Mouse (Mus musculus) cerebellum, postnatal 25 days (tissue): ENCODE data around the gene Clec4b2.
"Not testable (repeated sequence)": the region's sequence is repeated elsewhere in the genome, so short reads cannot be mapped to it uniquely, and the experiment has no call there.

ENCODE experiments used
- DNase-seq, 2 experiments: peaks; one replicate each; pipeline ENCODE4 v3.0.0; 2021; ENCODE audit warnings: mixed read lengths in 2 of 2

The Clec4b2 gene

DNA sequence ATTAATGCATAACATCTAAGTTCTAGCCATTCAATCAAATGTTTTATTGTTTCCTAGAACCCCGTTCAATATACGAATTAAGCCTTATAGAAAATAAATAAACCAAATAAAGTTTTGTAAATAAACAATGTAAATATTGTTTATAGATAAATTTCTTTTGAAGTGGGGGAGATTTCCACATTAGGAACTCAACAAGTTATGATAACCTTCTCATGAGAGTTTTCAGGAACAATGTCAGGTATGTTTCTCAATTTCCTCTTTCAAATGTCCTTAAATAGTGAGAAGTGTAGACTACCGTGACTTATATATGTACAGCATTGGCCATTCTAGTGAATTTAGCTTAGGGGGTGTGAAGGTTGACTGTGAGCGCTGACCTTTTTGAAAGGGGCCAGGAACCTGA, at the start of gene Clec4b2:
TSS of gene Clec4b2 (plus strand) at position 301 of the 400 bp plus-strand sequence.
- DNase-seq, result no peak

DNA sequence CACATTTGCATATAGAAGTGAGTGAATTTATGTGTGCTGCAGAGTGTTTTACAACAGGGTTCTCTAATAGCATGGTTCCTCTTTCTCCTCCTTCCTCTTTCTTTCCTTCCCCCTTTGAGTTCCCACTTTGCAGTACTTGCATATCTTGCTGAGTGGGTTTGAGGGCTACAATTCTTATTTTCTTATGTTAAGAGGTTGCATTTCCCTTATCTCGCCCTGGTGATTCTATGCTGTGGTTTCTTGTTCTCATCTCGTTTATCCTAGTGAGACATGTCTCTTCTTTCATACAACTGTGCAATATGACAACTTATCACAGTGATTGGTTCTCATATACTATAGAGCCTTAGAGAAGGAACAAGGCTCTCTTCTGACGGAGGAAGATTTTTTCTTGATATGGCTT, 49.5 kb upstream of the Clec4b2 start:
- DNase-seq, result no peak

DNA sequence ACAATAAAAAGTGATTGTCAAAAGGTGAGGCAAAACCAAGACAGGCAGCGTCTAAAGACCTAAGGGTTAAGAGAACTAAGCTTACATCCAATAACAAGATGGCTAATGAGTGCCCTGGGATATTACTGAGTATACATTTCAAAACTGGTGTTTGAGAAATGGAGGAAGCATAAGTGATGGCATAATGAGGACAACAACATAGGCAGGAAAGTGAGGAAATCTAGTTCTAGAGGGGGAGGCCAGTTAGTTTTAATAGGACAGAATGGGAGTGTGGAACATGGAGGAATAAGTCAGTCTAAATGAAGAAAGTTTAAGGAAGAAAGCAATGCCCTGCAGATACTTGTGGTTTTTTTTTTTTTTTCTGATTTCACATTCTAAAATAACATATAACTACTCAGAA, 45.5 kb upstream of the Clec4b2 start:
- DNase-seq, result no peak

DNA sequence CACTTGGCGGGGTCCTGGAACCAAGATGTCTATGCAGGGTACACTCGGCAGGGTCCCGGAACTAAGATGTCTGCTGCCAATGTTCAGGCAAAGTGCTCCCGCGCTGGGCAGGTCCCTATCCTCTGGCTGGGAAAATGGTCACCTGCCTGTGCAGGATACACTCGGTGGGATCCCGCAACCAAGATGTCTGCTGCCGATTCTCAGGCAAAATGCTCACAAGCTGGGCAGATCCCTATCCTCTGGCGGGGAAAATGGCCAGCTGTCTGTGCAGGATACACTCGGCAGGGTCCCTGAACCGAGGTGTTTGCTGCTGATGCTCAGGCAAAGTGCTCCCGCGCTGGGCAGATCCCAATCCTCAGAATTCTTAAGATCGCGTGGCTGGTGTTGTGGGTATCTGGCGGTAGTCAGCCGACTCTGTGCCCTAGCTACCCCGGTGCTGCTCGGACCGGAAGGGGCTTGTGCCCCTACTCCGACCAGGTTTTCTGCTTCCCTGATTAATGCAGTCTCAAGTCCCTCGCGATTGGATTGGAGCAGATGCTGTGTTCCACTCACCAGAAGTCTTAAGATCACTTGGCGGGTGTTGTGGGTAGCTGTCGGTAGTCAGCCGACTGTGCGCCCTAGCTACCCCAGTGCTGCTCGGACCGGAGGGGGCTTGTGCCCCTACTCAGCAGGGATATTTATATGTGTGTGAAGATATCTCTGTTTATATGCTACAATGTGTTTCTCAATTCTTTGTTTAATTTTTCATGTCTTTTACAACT, 34.7 kb upstream of the Clec4b2 start:
- DNase-seq, result not testable (repeated sequence)

DNA sequence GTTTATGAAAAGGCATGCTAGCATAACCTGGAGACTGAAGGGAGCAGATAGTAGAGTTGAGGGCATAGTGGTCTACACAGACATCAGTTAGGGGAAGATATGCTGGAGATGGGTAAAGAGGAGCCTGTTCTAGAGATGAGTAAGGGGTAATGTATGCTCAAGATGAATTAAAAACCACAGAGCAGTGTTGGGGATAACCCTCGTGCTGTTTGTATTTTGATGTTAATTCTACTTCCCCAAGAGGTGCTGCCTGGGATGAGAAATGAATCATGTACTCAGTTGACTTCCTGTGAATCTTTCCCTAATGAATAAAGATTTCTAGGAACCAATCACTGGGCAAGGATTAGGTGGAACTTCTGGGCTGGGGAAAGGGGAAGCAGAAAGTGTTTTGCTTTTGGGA, 2.6 kb upstream of the Clec4b2 start:
- no peak for DNase-seq

DNA sequence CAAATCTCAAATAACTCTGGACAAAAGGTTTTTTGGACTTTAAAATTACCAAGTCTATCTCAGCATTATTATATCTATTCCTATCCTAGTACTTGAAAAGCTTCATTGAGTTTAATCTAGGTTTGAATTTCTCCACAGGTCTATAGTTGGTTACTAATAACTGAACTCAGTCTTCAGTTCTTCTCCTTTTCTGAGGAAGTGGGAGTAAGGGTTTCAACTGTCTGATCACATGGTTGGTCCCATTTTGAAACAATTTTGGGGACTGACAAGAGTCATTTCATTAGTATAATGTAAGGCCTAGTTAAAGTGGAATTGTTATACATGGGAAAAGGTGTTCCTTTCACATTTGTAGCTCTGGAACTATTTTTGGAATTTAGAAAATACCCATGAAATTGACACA, 1.7 kb upstream of the Clec4b2 start:
- DNase-seq, result no peak

DNA sequence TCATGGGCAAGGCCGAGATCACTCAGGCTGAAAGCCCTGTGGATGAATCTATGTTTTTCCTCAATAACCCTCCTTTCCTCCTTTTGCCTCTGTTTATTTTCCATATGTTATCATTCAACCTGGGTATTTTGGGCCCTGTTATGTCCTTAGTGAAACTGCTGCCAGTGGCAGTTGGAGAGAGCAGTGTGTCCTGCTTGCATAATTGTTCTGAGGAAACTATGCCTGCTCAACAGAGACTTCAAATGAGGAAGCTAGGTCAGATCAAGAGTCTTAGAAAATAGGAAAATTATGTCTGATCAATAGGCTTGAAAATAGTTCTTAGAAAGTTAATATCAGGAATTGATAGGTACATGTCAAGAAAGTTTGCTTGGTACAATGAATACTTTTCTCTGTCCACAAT, 2.9 kb downstream of the Clec4b2 start:
- DNase-seq, result no peak

DNA sequence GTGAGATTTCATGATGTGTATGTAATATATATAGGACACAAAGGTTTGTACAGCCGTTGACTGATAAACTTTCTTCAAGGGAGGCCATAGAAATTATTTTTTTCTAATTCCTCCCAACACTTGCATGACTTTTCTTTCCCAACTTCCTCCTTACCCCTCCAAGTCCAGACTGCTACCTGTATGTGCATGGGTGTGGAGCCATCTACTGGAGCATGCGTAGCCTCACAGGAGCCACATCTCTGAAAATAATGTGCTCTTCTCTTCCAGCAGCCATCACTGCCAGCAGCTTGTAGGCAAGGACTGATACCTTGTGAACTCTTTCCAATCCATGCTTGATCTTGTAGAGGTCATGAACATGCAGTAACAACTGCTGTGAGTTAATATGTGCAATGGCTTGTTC, 12.2 kb downstream of the Clec4b2 start:
- DNase-seq, result not testable (repeated sequence)

DNA sequence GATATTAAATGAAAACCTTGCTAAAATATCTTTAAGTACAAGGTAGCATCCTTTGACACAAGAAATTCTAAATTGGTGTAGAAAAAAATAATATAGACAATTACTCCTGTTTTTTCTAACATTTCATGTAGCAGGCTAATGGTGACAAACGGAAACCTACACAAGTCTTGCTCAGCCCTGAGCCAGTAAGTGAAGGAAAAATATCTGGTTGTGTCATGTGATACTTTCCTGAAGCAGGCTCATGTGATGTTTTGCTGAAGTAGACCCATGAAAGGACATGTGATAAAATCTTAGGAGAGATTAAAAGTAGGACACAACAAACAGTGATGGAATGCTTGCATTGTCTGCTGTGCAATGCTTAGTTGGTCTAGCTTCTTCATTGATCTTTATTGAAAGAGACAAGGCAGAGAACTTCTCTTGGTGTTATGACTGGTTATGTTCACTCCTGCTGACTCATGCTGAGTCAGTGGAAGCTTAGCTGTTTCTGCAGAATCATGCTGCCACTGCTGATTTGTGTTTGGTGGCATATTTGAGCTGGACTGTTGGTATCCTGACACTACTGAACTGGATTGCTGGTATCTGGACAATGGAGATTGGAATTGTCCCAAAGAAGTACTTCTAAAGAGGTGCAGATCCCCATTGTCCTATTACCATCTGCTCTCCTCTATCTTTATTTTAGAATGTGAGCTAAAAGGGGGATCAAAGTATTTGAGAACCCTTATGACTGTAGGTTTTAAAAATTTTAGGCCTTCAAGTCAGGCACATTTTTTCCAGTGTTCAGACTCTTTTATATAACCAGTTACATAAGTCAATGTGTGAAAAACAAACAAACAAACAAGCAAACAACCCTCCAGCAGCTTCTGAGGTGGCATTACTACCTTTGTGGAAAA, 34.7 kb downstream of the Clec4b2 start:
- DNase-seq, result no peak

DNA sequence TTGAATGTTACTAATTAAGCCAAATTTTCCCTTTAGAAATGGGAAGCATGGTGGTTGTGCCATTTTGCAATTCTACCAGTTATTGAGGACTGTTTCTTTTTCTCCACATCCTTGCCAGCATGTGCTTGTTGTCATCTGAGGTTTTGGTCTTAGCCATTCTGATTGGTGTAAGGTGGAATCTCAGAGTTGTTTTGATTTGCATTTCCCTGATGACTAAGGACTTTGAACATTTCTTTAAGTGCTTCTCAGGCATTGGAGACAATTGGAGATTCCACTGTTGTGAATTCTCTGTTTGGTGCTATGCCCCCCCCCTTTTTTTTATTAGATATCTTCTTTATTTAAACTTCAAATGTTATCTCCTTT, 35.4 kb downstream of the Clec4b2 start:
- DNase-seq, result not testable (repeated sequence)

DNA sequence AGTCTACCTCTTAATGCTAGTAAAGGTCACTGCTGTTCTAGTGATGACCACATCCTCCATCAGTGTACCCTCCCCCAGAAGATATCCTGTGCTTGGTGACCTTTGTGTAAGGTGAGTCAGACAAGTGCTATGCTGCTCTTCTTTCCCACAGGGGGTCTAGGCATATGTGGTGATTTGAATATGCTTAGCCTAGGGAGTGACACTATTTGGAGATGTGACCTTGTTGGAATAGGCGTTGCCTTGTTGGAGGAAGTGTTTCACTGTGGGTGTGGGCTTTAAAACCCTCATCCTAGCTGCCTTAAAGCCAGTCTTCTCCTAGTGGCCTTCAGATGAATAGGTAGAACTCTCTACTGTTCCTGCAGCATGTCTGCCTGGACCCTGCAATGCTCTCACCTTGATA, 39.0 kb downstream of the Clec4b2 start:
- DNase-seq, result no peak

DNA sequence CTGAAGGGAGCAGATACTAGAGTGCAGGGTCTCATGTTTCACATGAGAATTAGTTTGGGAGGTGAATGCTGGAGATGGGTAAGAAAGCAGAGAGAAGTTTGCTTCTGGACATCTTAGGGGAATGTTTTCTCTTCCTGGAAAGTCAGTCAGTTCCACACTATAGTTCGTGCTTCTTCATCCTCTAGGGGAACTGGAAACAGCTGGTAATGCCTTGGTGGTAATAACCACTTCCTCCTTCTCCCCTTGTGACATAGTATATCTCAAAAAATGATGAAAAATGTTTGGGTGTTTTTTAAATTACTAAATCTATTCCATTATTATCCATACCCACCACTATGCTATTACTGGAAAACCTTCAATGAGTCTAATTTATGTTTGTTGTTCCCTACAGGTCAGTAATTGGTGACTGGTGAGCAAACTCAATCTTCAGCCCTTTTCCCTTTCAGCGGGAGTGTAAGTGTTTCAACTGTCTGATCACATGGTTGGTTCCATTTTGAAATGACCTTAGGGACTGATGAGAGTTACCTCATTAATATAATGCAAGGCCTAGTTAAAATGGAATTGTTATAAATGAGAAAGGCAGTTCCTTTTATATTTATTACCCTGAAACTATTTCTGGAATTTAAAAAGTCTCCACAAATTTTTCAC, 55.0 kb downstream of the Clec4b2 start:
- DNase-seq, result no peak

DNA sequence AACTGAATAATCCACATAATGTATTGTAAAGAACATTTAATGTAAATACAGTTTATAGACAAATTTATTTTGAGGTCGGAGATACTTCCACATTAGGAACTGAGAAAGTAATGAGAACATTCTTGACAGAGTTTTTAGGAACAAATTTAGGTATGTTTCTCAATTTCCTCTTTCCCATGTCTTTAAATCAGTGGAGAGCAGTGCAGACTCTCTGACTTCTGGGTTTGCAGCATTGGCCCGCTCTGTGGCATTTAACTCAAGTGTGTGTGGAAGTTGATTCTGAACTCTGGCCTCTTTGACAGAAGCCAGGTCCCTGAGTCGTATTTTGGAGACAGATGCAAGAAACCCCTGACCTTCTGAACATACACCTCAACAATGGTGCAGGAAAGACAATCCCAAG, 57.0 kb downstream of the Clec4b2 start, which contains the start of gene Clec4n:
TSS of gene Clec4n (plus strand) at position 200 of the 400 bp plus-strand sequence.
- no peak for DNase-seq

DNA sequence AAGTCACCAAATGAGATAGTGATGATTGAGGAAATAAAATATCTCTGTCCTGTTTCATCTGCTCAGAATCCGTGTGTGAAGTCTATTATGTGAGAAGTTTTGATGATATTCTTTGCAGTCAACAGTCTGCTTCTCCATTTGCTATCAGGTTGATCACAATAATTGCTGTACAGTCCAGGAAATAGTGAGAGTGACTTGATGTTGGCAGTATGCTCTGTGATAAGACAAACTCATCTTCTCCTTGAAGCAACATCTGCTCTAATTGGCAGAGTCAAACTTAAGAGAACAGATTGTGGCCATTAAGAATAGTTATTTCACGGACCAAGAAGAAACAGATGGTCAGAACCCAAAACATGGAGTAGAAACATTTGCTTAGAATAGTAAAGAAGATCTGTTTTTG, 58.5 kb downstream of the Clec4b2 start:
- no peak for DNase-seq

DNA sequence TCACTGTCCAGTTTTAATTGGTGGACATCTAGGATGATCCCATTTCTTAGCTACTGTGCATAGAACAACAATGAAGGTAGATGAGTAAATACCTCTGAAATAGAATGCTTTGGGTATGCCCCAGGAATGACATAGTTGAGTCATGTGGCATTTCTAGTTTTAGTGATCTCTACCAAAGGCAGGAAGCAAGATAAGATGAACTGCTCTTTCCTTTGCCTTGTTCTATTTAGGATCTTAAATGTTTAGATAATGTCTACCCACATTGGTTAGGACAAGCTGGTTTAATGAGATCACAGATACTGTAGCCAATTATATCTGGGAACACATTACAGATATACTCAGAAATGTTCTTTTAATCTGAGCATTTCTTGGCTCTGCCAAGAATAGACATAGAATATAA, 64.9 kb downstream of the Clec4b2 start:
- DNase-seq, result no peak

DNA sequence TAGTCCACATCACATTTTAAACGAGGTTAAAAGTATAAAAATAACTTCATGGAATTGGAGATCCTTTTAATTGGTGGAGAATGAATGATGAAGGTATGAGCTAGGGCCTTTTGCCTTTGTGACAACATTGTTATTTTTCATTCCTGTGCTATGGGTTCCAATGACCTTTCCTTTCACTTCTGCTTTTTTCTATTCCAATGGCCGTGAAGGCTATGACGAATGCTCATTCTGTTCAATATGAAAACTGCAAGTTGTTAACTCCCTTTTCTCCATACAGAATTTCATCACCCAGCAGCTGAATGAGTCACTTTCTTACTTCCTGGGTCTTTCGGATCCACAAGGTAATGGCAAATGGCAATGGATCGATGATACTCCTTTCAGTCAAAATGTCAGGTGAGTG, 71.5 kb downstream of the Clec4b2 start:
- DNase-seq, result no peak

DNA sequence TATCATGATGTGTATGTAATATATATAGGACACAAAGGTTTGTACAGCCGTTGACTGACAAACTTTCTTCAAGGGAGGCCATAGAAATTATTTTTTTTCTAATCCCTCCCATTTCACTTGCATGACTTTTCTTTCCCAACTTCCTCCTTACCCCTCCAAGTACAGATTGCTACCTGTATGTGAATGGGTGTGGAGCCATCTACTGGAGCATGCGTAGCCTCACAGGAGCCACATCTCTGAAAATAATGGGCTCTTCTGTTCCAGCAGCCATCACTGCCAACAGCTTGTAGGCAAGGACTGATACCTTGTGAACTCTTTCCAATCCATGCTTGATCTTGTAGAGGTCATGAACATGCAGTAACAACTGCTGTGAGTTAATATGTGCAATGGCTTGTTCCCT, 76.2 kb downstream of the Clec4b2 start:
- DNase-seq, result not testable (repeated sequence)

DNA sequence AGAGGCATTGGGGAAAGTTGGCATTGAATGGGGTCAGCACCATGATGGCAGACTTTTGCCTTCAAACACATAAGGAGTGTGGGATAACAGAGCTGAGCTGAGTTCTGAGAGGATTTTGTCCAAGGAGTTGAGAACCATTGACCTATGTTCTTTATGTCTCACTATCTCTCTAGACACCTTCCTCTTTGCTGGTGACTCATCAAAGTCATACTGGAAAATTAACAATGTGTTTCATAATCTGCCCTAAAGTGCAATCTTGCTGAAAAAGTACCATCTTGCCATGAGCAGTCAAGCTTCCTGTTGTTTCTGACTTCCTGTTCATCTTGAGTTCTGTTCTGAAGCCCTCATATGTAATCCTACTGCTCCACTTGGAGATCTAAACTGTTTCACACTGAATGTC, 80.0 kb downstream of the Clec4b2 start:
- DNase-seq, result no peak
